ENCODE assay signal across 11 mouse cellular contexts in genomic region chr2:92910371-92910770, GRCm38 (mm10). TPM values are rescaled to one million over a fixed set of nuclear protein-coding genes. Genes with fewer than 3 reads are reported as not detected.
DNase-seq lines count a peak whose midpoint lies in the region; ATAC-seq and TF ChIP-seq lines count a peak whose summit lies in the region.
"Had no signal": no experiment of that assay in that cellular context is flagged by ENCODE, and none has a peak within 500 bp of the region (broad histone marks: within the 10 kb centered on the region; RNA-seq: fewer than 3 reads in every experiment).

No protein-coding gene starts in this region.

- no peaks in the 10 kb centered on the region; the same call in 1 of the 2 replicates for H3K4me1 ChIP-seq in heart, postnatal 0 days (ENCODE audit: control insufficient read depth, insufficient read depth)

- 53% methylated on average over 4 of the region's 4 CpGs for WGBS in heart, postnatal 0 days

- TF ChIP-seq CTCF in heart, postnatal 0 days (IDR thresholded peaks at IDR 0.05; ENCODE audit: low read depth) = peak; percentile 46

- H3K36me3 ChIP-seq in heart, postnatal 0 days (replicated peaks; ENCODE audit: control insufficient read depth, insufficient read depth, low read length) = no peaks in the 10 kb centered on the region
- H3K36me3 ChIP-seq: forebrain, embryonic 15.5 days; intestine, embryonic 15.5 days had no signal

- peaks cover 22% of the 10 kb centered on the region for H3K27me3 ChIP-seq in heart, postnatal 0 days (ENCODE audit: control insufficient read depth, insufficient read depth, low read length)

- no peak for ATAC-seq in heart, postnatal 0 days (ENCODE audit: insufficient read depth, low read depth)
- ATAC-seq in megakaryocyte, adult 5-6 weeks (ENCODE audit: poor library complexity, severe bottlenecking) = no peak
- ATAC-seq in erythroblast, adult 5-6 weeks (replicated peaks; ENCODE audit: low FRiP score, poor library complexity, severe bottlenecking) = no peak
- ATAC-seq: forebrain, embryonic 15.5 days; intestine, embryonic 15.5 days had no signal

- intact Hi-C loops in heart, postnatal 25 days (cut with DNase I) = loop anchor here (5.0 kb wide), 1 partner anchor 37 kb away; no protein-coding TSS in a partner anchor

- H3K4me3 ChIP-seq in heart, postnatal 0 days (ENCODE audit: low read depth, low read length) = no peak overlapping the region
- H3K4me3 ChIP-seq: forebrain, embryonic 15.5 days; intestine, embryonic 15.5 days; megakaryocyte, embryonic 14.5 days had no signal

- H3K27ac ChIP-seq in heart, postnatal 0 days (ENCODE audit: low read depth) = no peak overlapping the region
- H3K27ac ChIP-seq: forebrain, embryonic 15.5 days; intestine, embryonic 15.5 days had no signal

- no peak for DNase-seq in heart, postnatal 0 days (ENCODE audit: low spot score)
- no peak for DNase-seq in heart, postnatal 25 days (ENCODE audit: low spot score)
- peak; percentile 37 for DNase-seq in right cerebral cortex, postnatal 14 days
- no peak for DNase-seq in right cerebral cortex, postnatal 25 days
- peak; percentile 63 for DNase-seq in brain, adult 2 months (ENCODE audit: low read depth, low spot score)
- peak; percentile 32 for DNase-seq in retina, embryonic 14.5 days (ENCODE audit: low spot score)

- no peak overlapping the region for H3K9ac ChIP-seq in heart, postnatal 0 days (replicated peaks; ENCODE audit: low read depth, low read length)
- H3K9ac ChIP-seq: forebrain, embryonic 15.5 days; intestine, embryonic 15.5 days had no signal

- TF ChIP-seq EP300 in heart, postnatal 0 days (IDR thresholded peaks at IDR 0.05; ENCODE audit: low read depth) = no peak

- H3K4me2 ChIP-seq in heart, postnatal 0 days (ENCODE audit: low read depth, low read length) = no peak overlapping the region
- H3K4me2 ChIP-seq: forebrain, embryonic 15.5 days; intestine, embryonic 15.5 days had no signal

- peaks cover 4% of the 10 kb centered on the region; the same call in 1 of the 2 replicates for H3K9me3 ChIP-seq in heart, postnatal 0 days (replicated peaks; ENCODE audit: control insufficient read depth, low read length)
- H3K9me3 ChIP-seq: forebrain, embryonic 15.5 days; intestine, embryonic 15.5 days had no signal

RNA-seq across cellular contexts. Expression of gene Syt13, which starts 4.5 kb away (rescaled TPM):
- total RNA-seq in heart, postnatal 0 days (2014; rRNA removed; ENCODE audit: low replicate concordance) = 0.31 and 1.0 TPM in 2 replicates
- 0.11 and 0.18 TPM in 2 replicates for polyA plus RNA-seq in heart, postnatal 0 days (2015; fragmentation: Nextera tagmentation; extraction: Ambion mirVana)
- total RNA-seq in heart, postnatal 25 days (2021) = under 1 TPM; 0.18 to 0.25 TPM
- not detected in 2 replicates for total RNA-seq in megakaryocyte, adult 5-6 weeks (2015)
- total RNA-seq in megakaryocyte, adult 5-6 weeks (2017) = not detected in 2 replicates
- total RNA-seq in erythroblast, adult 5-6 weeks (2015; ENCODE audit: low replicate concordance) = not detected in 2 replicates
- not detected in 2 replicates for total RNA-seq in erythroblast, adult 5-6 weeks (2017; ENCODE audit: low replicate concordance)

Comparison
In these comparisons a context has a peak if more than half of its experiments do, and no peak if none do; other contexts are left out.
1. DNase-seq: peak in right cerebral cortex, postnatal 14 days (single experiment), brain, adult 2 months (single experiment) and retina, embryonic 14.5 days (single experiment); none in heart, postnatal 0 days (single experiment), heart, postnatal 25 days (single experiment) and right cerebral cortex, postnatal 25 days (single experiment).